Mouse (Mus musculus) C2C12 (cell line): Measurements from ENCODE around the gene Map4k5. TPM values are rescaled to one million over a fixed set of nuclear protein-coding genes. Genes with fewer than 3 reads are reported as not detected.

Experiments
- H3K27me3 ChIP-seq: one replicate; pipeline ENCODE4 v1.6.1; 2011; ENCODE audit not compliant: control insufficient read depth, insufficient read depth, insufficient read length
- H3K36me3 ChIP-seq: one replicate; pipeline ENCODE4 v1.6.1; 2011; ENCODE audit not compliant: control insufficient read depth, insufficient read depth
- H3K4me3 ChIP-seq: one replicate; pipeline ENCODE4 v1.5.1; 2011; ENCODE audit warnings: mild to moderate bottlenecking, control low read depth; ENCODE audit not compliant: poor library complexity, insufficient read depth, severe bottlenecking
- H3K79me2 ChIP-seq: one replicate; pipeline ENCODE4 v1.6.1; 2011; ENCODE audit not compliant: control insufficient read depth, insufficient read depth
- H3K79me3 ChIP-seq: one replicate; pipeline ENCODE4 v1.6.1; 2011; ENCODE audit warnings: low read depth, control low read depth
- H3ac ChIP-seq: one replicate; pipeline ENCODE3; 2011; ENCODE audit warnings: low read depth; ENCODE audit not compliant: control insufficient read depth, insufficient read length
- CEBPB ChIP-seq: IDR thresholded peaks from one replicate; pipeline ENCODE4 v1.6.1; 2011; ENCODE audit warnings: low read depth, mild to moderate bottlenecking, control low read depth, moderate library complexity
- CTCF ChIP-seq: IDR thresholded peaks from one replicate; pipeline ENCODE4 v1.5.1; 2011; ENCODE audit not compliant: control insufficient read depth, insufficient read depth, insufficient read length
- FOSL1 ChIP-seq: IDR thresholded peaks from one replicate; pipeline ENCODE4 v1.8.0; 2011; ENCODE audit warnings: mild to moderate bottlenecking, low read length; ENCODE audit not compliant: poor library complexity, insufficient read depth, severe bottlenecking
- MAX ChIP-seq: IDR thresholded peaks from one replicate; pipeline ENCODE4 v1.6.1; 2011; ENCODE audit warnings: mild to moderate bottlenecking, control low read depth
- MYOD1 ChIP-seq: IDR thresholded peaks from one replicate; pipeline ENCODE4 v1.6.1; 2011; ENCODE audit warnings: low read depth; ENCODE audit not compliant: control insufficient read depth, insufficient read length
- MYOG ChIP-seq: IDR thresholded peaks from one replicate; pipeline ENCODE4 v1.6.1; 2011; ENCODE audit not compliant: control insufficient read depth, insufficient read length; ENCODE audit errors: extremely low read depth
- USF1 ChIP-seq: IDR thresholded peaks from one replicate; pipeline ENCODE4 v1.6.1; 2011; ENCODE audit warnings: low read depth, mild to moderate bottlenecking, control low read depth, moderate library complexity
- polyA plus RNA-seq: library from polyadenylated mRNA; unstranded; fragments of >200 nt; fragmentation: generic; extraction: Trizol; gene quantifications from one replicate; pipeline ENCODE4 v1.2.1, GENCODE M21; 2012; ENCODE audit warnings: missing spikeins

The Map4k5 gene
- polyA plus RNA-seq, 1 experiment = 8.3 TPM

- H3K79me3 ChIP-seq = no peaks in the 10 kb centered on the region
- H3K79me2 ChIP-seq = no peaks in the 10 kb centered on the region
- H3ac ChIP-seq = no peak overlapping the region
- H3K36me3 ChIP-seq = no peaks in the 10 kb centered on the region
- H3K27me3 ChIP-seq = no peaks in the 10 kb centered on the region
- H3K4me3 ChIP-seq = no peak overlapping the region
- no peak for TF ChIP-seq USF1
- peak; percentile 38 for TF ChIP-seq CTCF
Observed at GRCm38 (mm10) chr12:69924012-69924411, 31.0 kb upstream of the Map4k5 start.

- H3K4me3 ChIP-seq = no peak overlapping the region
- H3ac ChIP-seq = no peak overlapping the region
- H3K79me3 ChIP-seq = no peaks in the 10 kb centered on the region
- H3K79me2 ChIP-seq = no peaks in the 10 kb centered on the region
- TF ChIP-seq MYOG (no peak), MAX (no peak), USF1 (no peak), CEBPB (no peak), FOSL1 (no peak), CTCF (no peak), MYOD1 (no peak)
- H3K36me3 ChIP-seq = no peaks in the 10 kb centered on the region
- H3K27me3 ChIP-seq = no peaks in the 10 kb centered on the region
Observed at GRCm38 (mm10) chr12:69923603-69924002, 30.6 kb upstream of the Map4k5 start.

- no peaks in the 10 kb centered on the region for H3K36me3 ChIP-seq
- no peak overlapping the region for H3K4me3 ChIP-seq
- TF ChIP-seq FOSL1 (no peak), CEBPB (no peak)
- no peak overlapping the region for H3ac ChIP-seq
- no peaks in the 10 kb centered on the region for H3K27me3 ChIP-seq
- H3K79me2 ChIP-seq = no peaks in the 10 kb centered on the region
- H3K79me3 ChIP-seq = no peaks in the 10 kb centered on the region
Observed at GRCm38 (mm10) chr12:69923128-69923527, 30.1 kb upstream of the Map4k5 start.

- H3ac ChIP-seq = no peak overlapping the region
- no peak overlapping the region for H3K4me3 ChIP-seq
- H3K79me2 ChIP-seq = no peaks in the 10 kb centered on the region
- TF ChIP-seq CTCF = no peak
- no peak for TF ChIP-seq MAX
- no peak for TF ChIP-seq MYOG
- TF ChIP-seq USF1 = no peak
- no peaks in the 10 kb centered on the region for H3K36me3 ChIP-seq
- no peaks in the 10 kb centered on the region for H3K79me3 ChIP-seq
- no peaks in the 10 kb centered on the region for H3K27me3 ChIP-seq
Observed at GRCm38 (mm10) chr12:69922099-69922498, 29.1 kb upstream of the Map4k5 start.

- H3K27me3 ChIP-seq = no peaks in the 10 kb centered on the region
- H3K36me3 ChIP-seq = no peaks in the 10 kb centered on the region
- no peak overlapping the region for H3ac ChIP-seq
- H3K79me2 ChIP-seq = no peaks in the 10 kb centered on the region
- TF ChIP-seq FOSL1 (no peak), MAX (no peak), MYOD1 (no peak), USF1 (no peak), CEBPB (no peak), MYOG (no peak), CTCF (no peak)
- H3K79me3 ChIP-seq = no peaks in the 10 kb centered on the region
- no peak overlapping the region for H3K4me3 ChIP-seq
Observed at GRCm38 (mm10) chr12:69917870-69918269, 24.9 kb upstream of the Map4k5 start.

GRCm38 (mm10) chr12:69912737-69913136, 19.7 kb upstream of the Map4k5 start:
- Histone ChIP-seq H3K36me3 (no peaks in the 10 kb centered on the region), H3K79me2 (no peaks in the 10 kb centered on the region), H3K27me3 (no peaks in the 10 kb centered on the region), H3ac (no peak overlapping the region), H3K4me3 (no peak overlapping the region), H3K79me3 (no peaks in the 10 kb centered on the region)
- no peak for TF ChIP-seq MYOD1

GRCm38 (mm10) chr12:69911906-69912305, 18.9 kb upstream of the Map4k5 start:
- TF ChIP-seq MAX (no peak), MYOD1 (no peak), CTCF (no peak), CEBPB (no peak), USF1 (no peak), FOSL1 (no peak), MYOG (no peak)
- H3K79me3 ChIP-seq = no peaks in the 10 kb centered on the region
- no peak overlapping the region for H3ac ChIP-seq
- no peak overlapping the region for H3K4me3 ChIP-seq
- no peaks in the 10 kb centered on the region for H3K27me3 ChIP-seq
- no peaks in the 10 kb centered on the region for H3K36me3 ChIP-seq
- no peaks in the 10 kb centered on the region for H3K79me2 ChIP-seq
